Mouse (Mus musculus): ENCODE results near the gene Smg8.
"Not testable (repeated sequence)": the region's sequence is repeated elsewhere in the genome, so short reads cannot be mapped to it uniquely, and the experiment has no call there.

Smg8 gene

GRCm38 (mm10) chr11:87086290-87086984 is at the start of gene Smg8:
Gene Smg8 (minus strand): TSS chr11:87086774.
- peak; percentile 88 for DNase-seq (ENCODE audit: low spot score)

GRCm38 (mm10) chr11:87136233-87136632 is 49.7 kb upstream of the Smg8 start:
- DNase-seq (ENCODE audit: low spot score): no peak

GRCm38 (mm10) chr11:87126824-87127816 is 40.5 kb upstream of the Smg8 start, which contains the start of gene Trim37:
Gene Trim37 (plus strand): TSS chr11:87127077.
- DNase-seq (ENCODE audit: low spot score): peak; percentile 90

- DNase-seq (ENCODE audit: low spot score): no peak
These were observed 39.8 kb upstream of the Smg8 start for GRCm38 (mm10) chr11:87126281-87126823.

GRCm38 (mm10) chr11:87125562-87125961 is 39.0 kb upstream of the Smg8 start:
- DNase-seq (ENCODE audit: low spot score): no peak

- no peak for DNase-seq (ENCODE audit: low spot score)
These were observed 35.3 kb upstream of the Smg8 start for GRCm38 (mm10) chr11:87121864-87122263.

GRCm38 (mm10) chr11:87110172-87110909 is 23.8 kb upstream of the Smg8 start:
- no peak for DNase-seq (ENCODE audit: low spot score)

- peak; percentile 66 for DNase-seq (ENCODE audit: low spot score)
These were observed 23.1 kb upstream of the Smg8 start for GRCm38 (mm10) chr11:87109519-87110171.

- peak; percentile 99 for DNase-seq (ENCODE audit: low spot score)
These were observed 22.4 kb upstream of the Smg8 start, which contains the start of gene Ska2 for GRCm38 (mm10) chr11:87108755-87109518. Gene Ska2 (plus strand): TSS chr11:87109234.

GRCm38 (mm10) chr11:87108409-87108754 is 21.8 kb upstream of the Smg8 start, which contains the start of gene Prr11:
Gene Prr11 (minus strand): TSS chr11:87108708.
- DNase-seq (ENCODE audit: low spot score): no peak

GRCm38 (mm10) chr11:87087142-87087541 is 568 bp upstream of the Smg8 start:
- no peak for DNase-seq (ENCODE audit: low spot score)

GRCm38 (mm10) chr11:87085461-87085860 is 1.1 kb downstream of the Smg8 start:
- DNase-seq (ENCODE audit: low spot score): no peak

- DNase-seq (ENCODE audit: low spot score): no peak
These were observed 2.9 kb downstream of the Smg8 start for GRCm38 (mm10) chr11:87083712-87084111.

GRCm38 (mm10) chr11:87073866-87074440 is 12.6 kb downstream of the Smg8 start, which contains the start of gene Gdpd1:
Gene Gdpd1 (minus strand): TSS chr11:87074062.
- peak; percentile 93 for DNase-seq (ENCODE audit: low spot score)

- peak; percentile 62 for DNase-seq (ENCODE audit: low spot score)
These were observed 13.2 kb downstream of the Smg8 start for GRCm38 (mm10) chr11:87073343-87073865.

GRCm38 (mm10) chr11:87062087-87062486 is 24.5 kb downstream of the Smg8 start:
- no peak for DNase-seq (ENCODE audit: low spot score)

- no peak for DNase-seq (ENCODE audit: low spot score)
These were observed 26.2 kb downstream of the Smg8 start for GRCm38 (mm10) chr11:87060410-87060809.

- DNase-seq (ENCODE audit: low spot score): no peak
These were observed 30.3 kb downstream of the Smg8 start for GRCm38 (mm10) chr11:87056286-87056685.

GRCm38 (mm10) chr11:87048900-87049299 is 37.7 kb downstream of the Smg8 start:
- not testable (repeated sequence) for DNase-seq (ENCODE audit: low spot score)

GRCm38 (mm10) chr11:87046968-87047367 is 39.6 kb downstream of the Smg8 start:
- no peak for DNase-seq (ENCODE audit: low spot score)
